Mouse (Mus musculus) heart, adult 18-20 months (tissue): ENCODE results near the gene Fcgr3. TPM values are rescaled to one million over a fixed set of nuclear protein-coding genes. Genes with fewer than 3 reads are reported as not detected.

Experiments used
- DNase-seq, 2 experiments: peaks; one replicate each; pipeline ENCODE4 v3.0.0; 2021 to 2022; ENCODE audit warnings: mixed read lengths in 1 of 2
- microRNA-seq, 2 experiments: library from miRNA; unstranded; fragments of <30 nt; microRNA quantifications; one replicate each; pipeline ENCODE4 v1.2.0; 2022
- total RNA-seq, 2 experiments: library from RNA; stranded (reverse); gene quantifications; 2 replicates each; pipeline ENCODE4 v1.2.3; 2021

Gene Fcgr3
- total RNA-seq, 2 experiments from 2014 or later = 12.7 to 12.9 TPM

GRCm38 (mm10) chr1:171011733-171012132 is 53.0 kb downstream of the Fcgr3 start:
- DNase-seq = peak in 1 of 2 experiments; percentile 31

GRCm38 (mm10) chr1:171006905-171007304 is 57.8 kb downstream of the Fcgr3 start:
- no peak for DNase-seq

DNA sequence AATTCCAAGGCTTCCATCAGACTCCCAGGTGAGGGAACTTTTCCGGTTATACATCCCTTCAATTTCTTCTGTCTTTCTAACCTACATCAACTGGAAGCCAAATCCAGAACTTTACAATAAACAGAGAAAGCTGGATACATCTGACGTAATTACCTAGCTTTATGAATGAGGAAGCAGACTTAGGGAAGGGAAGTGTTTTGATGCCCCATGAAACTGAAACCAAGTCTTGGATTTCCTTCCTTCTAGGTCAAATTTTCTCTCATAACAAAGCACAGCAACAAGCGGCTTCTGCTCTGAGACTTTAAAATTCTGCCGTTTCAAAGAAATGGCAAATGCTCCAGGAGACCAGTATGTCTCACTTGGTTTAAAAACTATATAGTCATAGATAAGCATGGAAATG is 58.4 kb downstream of the Fcgr3 start:
- no peak for DNase-seq

DNA sequence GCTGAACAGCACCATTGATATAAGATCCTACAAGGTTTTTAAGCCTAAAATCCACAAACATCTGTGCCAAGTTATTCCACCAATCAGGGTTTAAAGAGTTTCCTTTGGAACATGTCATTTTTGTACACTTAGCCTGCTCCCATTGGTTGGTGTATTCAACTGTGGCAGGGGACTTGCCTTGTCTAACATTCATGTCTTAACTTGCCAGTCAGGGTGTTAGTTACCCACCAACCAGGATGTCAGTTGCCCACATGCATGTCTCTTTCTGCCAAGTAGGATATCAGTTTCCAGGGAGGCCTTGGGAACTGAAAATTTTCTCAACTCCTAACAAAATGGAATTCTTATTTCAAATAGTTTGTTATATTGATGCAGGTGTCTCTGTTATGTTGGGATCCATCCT is 59.1 kb downstream of the Fcgr3 start:
- no peak for DNase-seq

- no peak for DNase-seq
Measured at GRCm38 (mm10) chr1:171005081-171005480, 59.7 kb downstream of the Fcgr3 start.

Small RNAs within 50 kb of the gene (microRNA-seq; reads per million reads assigned to microRNA genes)
- gene Gm27552 (0 reads per million in 2 experiments), gene Gm27844 (0 reads per million in 2 experiments), gene Mir6546 (0 to 0.54 reads per million in 2 experiments)

Other genes starting within 250 kb of the Fcgr3 start
- 10 to 100 TPM; 66.1 to 66.3 TPM for gene Atf6, start 197.2 kb downstream of the Fcgr3 start, total RNA-seq
- under 1 TPM; 0.45 to 0.49 TPM for gene Gm26620, start 179.9 kb downstream of the Fcgr3 start, total RNA-seq
- 1 to 10 TPM; 8.1 to 8.3 TPM for gene Dusp12, start 179.4 kb downstream of the Fcgr3 start, total RNA-seq
- gene Fcrlb, start 152.0 kb downstream of the Fcgr3 start, total RNA-seq = not detected
- gene Fcrla, start 137.4 kb downstream of the Fcgr3 start, total RNA-seq = 1 to 10 TPM in 1 of 2 experiments, under 1 TPM in 1; 0.22 to 2.7 TPM
- 1 to 10 TPM; 6.8 to 7.3 TPM for gene Fcgr2b, start 88.4 kb downstream of the Fcgr3 start, total RNA-seq
- under 1 TPM; 0.35 to 0.59 TPM for gene Fcgr4, start 46.0 kb downstream of the Fcgr3 start, total RNA-seq
- gene Cfap126, start 49.0 kb upstream of the Fcgr3 start, total RNA-seq = 1 to 10 TPM in 1 of 2 experiments, under 1 TPM in 1; 0.60 to 1.4 TPM
- gene Sdhc, start 85.7 kb upstream of the Fcgr3 start, total RNA-seq = 1,000 to 10,000 TPM; 1,188 to 1,220 TPM
- gene Mpz, start 85.8 kb upstream of the Fcgr3 start, total RNA-seq = under 1 TPM; 0.55 to 0.75 TPM
- gene Pcp4l1, start 131.3 kb upstream of the Fcgr3 start, total RNA-seq = 100 to 1,000 TPM; 196 to 272 TPM
- not detected for gene Nr1i3, start 149.0 kb upstream of the Fcgr3 start, total RNA-seq
- gene Tomm40l, start 157.6 kb upstream of the Fcgr3 start, total RNA-seq = 10 to 100 TPM; 89.6 to 92.9 TPM
- 1 to 10 TPM; 2.0 to 2.7 TPM for gene Apoa2, start 160.1 kb upstream of the Fcgr3 start, total RNA-seq
- gene Fcer1g, start 169.4 kb upstream of the Fcgr3 start, total RNA-seq = 10 to 100 TPM; 10.2 to 13.4 TPM
- 1 to 10 TPM in 1 of 2 experiments, under 1 TPM in 1; 0.57 to 1.2 TPM for gene Adamts4, start 185.5 kb upstream of the Fcgr3 start, total RNA-seq
- 1,000 to 10,000 TPM; 1,592 to 1,593 TPM for gene Ndufs2, start 186.5 kb upstream of the Fcgr3 start, total RNA-seq
- gene B4galt3, start 205.4 kb upstream of the Fcgr3 start, total RNA-seq = 10 to 100 TPM; 18.7 to 19.6 TPM
- 10 to 100 TPM; 13.1 to 13.6 TPM for gene Ppox, start 216.3 kb upstream of the Fcgr3 start, total RNA-seq
- gene Usp21, start 223.1 kb upstream of the Fcgr3 start, total RNA-seq = 10 to 100 TPM; 17.7 to 20.9 TPM
- 10 to 100 TPM; 90.4 to 91.6 TPM for gene Ufc1, start 230.1 kb upstream of the Fcgr3 start, total RNA-seq